Mouse (Mus musculus) CH12.LX (cell line): ENCODE data around the gene Comt.

Source experiments
- CTCF ChIP-seq, 2 experiments: IDR thresholded peaks in 1 of 2; conservative IDR thresholded peaks in 1 of 2; 2 replicates each; pipeline ENCODE4 v1.5.1; 2011 to 2012; ENCODE audit warnings: low read depth in 2 of 2, low read length in 2 of 2, improper control_type of control experiment in 1 of 2, inconsistent platforms in 1 of 2, mild to moderate bottlenecking in 1 of 2, moderate library complexity in 1 of 2
- EP300 ChIP-seq: IDR thresholded peaks from 2 replicates; pipeline ENCODE4 v1.6.1; 2011; ENCODE audit warnings: low read length, improper control_type of control experiment
- HCFC1 ChIP-seq: IDR thresholded peaks from 2 replicates; pipeline ENCODE4 v1.6.1; 2012; ENCODE audit warnings: low read depth, mild to moderate bottlenecking, inconsistent platforms, low read length, improper control_type of control experiment
- IRF4 ChIP-seq: IDR thresholded peaks from 2 replicates; pipeline ENCODE4 v1.6.1; 2014; ENCODE audit warnings: low read depth, mild to moderate bottlenecking, inconsistent platforms, low read length, improper control_type of control experiment
- KAT2A ChIP-seq: IDR thresholded peaks from 2 replicates; pipeline ENCODE4 v1.6.1; 2012; ENCODE audit warnings: low read length, improper control_type of control experiment, inconsistent platforms; ENCODE audit not compliant: insufficient replicate concordance
- MAX ChIP-seq: IDR thresholded peaks from 2 replicates; pipeline ENCODE4 v1.6.1; 2011; ENCODE audit warnings: low read length, improper control_type of control experiment
- NRF1 ChIP-seq: IDR thresholded peaks from 2 replicates; pipeline ENCODE4 v1.6.1; 2014; ENCODE audit warnings: low read depth, mild to moderate bottlenecking, inconsistent platforms, low read length, improper control_type of control experiment, moderate library complexity
- POLR2A ChIP-seq: IDR thresholded peaks from 2 replicates; pipeline ENCODE4 v1.6.1; 2011; ENCODE audit warnings: low read depth, mild to moderate bottlenecking, improper control_type of control experiment, low read length
- RAD21 ChIP-seq: IDR thresholded peaks from 2 replicates; pipeline ENCODE4 v1.6.1; 2011; ENCODE audit warnings: low read depth, mild to moderate bottlenecking, low read length, improper control_type of control experiment, moderate library complexity
- TBP ChIP-seq: conservative IDR thresholded peaks from 2 replicates; pipeline ENCODE4 v1.6.1; 2011; ENCODE audit warnings: low read depth, low read length, improper control_type of control experiment
- USF1 ChIP-seq: IDR thresholded peaks from 2 replicates; pipeline ENCODE4 v1.6.1; 2014; ENCODE audit warnings: low read depth, mild to moderate bottlenecking, inconsistent platforms, low read length, improper control_type of control experiment

DNA sequence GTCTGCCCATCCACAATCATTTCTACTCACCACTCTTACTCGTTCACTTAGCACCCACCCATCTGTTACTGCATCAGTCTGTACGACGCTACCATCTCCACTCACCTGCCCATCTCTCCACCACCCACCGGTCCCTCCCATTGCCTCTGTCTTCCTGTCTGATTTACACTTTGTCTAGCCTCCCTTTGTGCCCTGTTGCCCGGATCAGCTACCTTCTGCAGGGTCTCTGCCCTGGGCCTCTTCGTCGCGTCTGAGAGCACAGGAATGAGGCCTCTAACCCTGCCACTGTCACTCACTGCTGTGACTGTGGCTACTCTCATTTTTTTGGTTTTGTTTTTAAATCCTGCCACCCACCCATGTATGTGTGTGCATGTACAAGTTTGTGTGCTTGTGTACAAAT is 42.0 kb downstream of the Comt start:
- TF ChIP-seq EP300 = no peak
- TF ChIP-seq TBP = no peak
- TF ChIP-seq CTCF (conservative IDR thresholded peaks at IDR 0.05 in 1 of 2, IDR thresholded peaks at IDR 0.05 in 1 of 2; ENCODE audit: low read depth in 2 of 2, low read length in 2 of 2) = no peak
- no peak for TF ChIP-seq POLR2A
- no peak for TF ChIP-seq USF1
- no peak for TF ChIP-seq NRF1
- no peak for TF ChIP-seq MAX
- TF ChIP-seq HCFC1 = no peak
- no peak for TF ChIP-seq IRF4
- TF ChIP-seq RAD21 = no peak
- TF ChIP-seq KAT2A = no peak
